Comparison of ENCODE assay signal across 22 mouse cellular contexts in the genomic region with DNA sequence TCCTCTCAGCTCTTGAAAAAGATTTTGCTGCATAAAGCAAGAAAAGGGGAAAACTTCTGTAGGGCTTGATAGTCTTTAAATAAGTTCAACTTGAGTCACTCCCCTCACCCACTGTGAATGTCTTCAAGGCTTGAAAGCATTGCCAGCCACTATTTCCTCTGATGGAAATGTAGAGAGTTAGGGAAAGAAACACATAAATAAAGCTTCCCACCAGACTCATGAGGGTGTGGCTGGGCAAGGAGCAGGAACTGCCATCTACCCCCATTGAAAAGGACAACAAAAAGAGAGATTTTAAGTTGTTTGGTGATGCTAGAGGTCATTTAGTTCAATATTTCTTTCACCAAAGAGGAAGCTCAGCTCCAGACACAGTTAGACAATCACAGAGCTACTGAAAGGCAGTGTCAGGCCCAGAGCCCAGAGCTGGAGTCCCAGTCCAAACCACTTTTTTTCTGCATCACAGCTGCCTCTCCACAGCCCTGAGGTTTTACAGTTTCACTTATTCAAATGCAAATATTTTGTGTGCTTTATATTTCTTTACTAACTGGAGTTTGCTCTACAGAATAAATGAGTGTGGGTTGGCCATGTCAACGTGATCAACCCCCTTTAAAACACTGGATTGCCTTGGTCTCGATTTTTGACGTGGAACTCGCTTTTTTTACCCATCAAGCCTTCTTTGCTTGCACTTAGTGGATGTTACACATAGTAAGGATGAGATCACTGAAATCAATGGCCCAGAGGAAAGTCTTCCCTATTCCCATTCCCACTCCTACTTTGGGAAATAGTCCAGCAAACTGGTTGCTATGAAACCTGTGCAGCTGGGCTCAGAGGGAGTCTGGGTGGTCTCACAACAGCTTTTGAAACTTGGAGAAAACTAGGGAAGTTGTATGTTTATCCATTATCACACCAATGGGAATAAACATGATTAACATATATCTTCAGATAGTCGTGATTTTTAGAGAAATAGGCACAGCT. TPM values are rescaled to one million over a fixed set of nuclear protein-coding genes. Genes with fewer than 3 reads are reported as not detected.
A peak's percentile ranks its signal among the peaks of the same experiment; 100 is the strongest.
DNase-seq lines count a peak whose midpoint lies in the region; ATAC-seq and TF ChIP-seq lines count a peak whose summit lies in the region.
"Had no signal": no experiment of that assay in that cellular context is flagged by ENCODE, and none has a peak within 500 bp of the region (broad histone marks: within the 10 kb centered on the region; RNA-seq: fewer than 3 reads in every experiment).

No protein-coding gene starts in this region.

- H3K79me2 ChIP-seq in CH12.LX (replicated peaks; ENCODE audit: control insufficient read depth, extremely low read depth, insufficient read depth, poor library complexity, severe bottlenecking) = no peaks in the 10 kb centered on the region

- TF ChIP-seq RAD21 in CH12.LX (IDR thresholded peaks at IDR 0.05; ENCODE audit: low read depth, low read length) = no peak

- H3K36me3 ChIP-seq in forebrain, embryonic 13.5 days (ENCODE audit: poor library complexity, severe bottlenecking) = no peaks in the 10 kb centered on the region
- no peaks in the 10 kb centered on the region for H3K36me3 ChIP-seq in forebrain, embryonic 10.5 days (replicated peaks)
- H3K36me3 ChIP-seq in hindbrain, postnatal 0 days (ENCODE audit: insufficient read depth, low read length) = no peaks in the 10 kb centered on the region
- H3K36me3 ChIP-seq in hindbrain, embryonic 11.5 days (ENCODE audit: control insufficient read depth, insufficient read depth, low read length) = no peaks in the 10 kb centered on the region
- H3K36me3 ChIP-seq in CH12.LX (replicated peaks in 1 of 2; ENCODE audit: control insufficient read depth in 1 of 2, insufficient read depth in 1 of 2, low read length in 1 of 2) = no peaks in the 10 kb centered on the region
- H3K36me3 ChIP-seq in forebrain, embryonic 16.5 days (ENCODE audit: control insufficient read depth, insufficient read depth) = no peaks in the 10 kb centered on the region
- H3K36me3 ChIP-seq: embryonic facial prominence, embryonic 15.5 days; heart, embryonic 12.5 days; limb, embryonic 15.5 days; midbrain, embryonic 15.5 days had no signal

- TF ChIP-seq CTCF in hindbrain, postnatal 0 days (IDR thresholded peaks at IDR 0.05; ENCODE audit: low read depth) = no peak
- TF ChIP-seq CTCF in CH12.LX (conservative IDR thresholded peaks at IDR 0.05 in 1 of 2, IDR thresholded peaks at IDR 0.05 in 1 of 2; ENCODE audit: low read depth in 2 of 2, low read length in 2 of 2) = no peak

- ATAC-seq in forebrain, embryonic 13.5 days = peak; percentile 91
- peak; percentile 69; the same call in 1 of the 2 replicates for ATAC-seq in hindbrain, postnatal 0 days
- no peak for ATAC-seq in hindbrain, embryonic 11.5 days (ENCODE audit: low FRiP score)
- peak; percentile 94 for ATAC-seq in forebrain, embryonic 16.5 days
- ATAC-seq: CD4-positive, CD25-positive, alpha-beta regulatory T cell, adult 4 months; inflammation-experienced regulatory T-cells, adult 6 months; midbrain, embryonic 15.5 days had no signal

- no peak overlapping the region for H3K9ac ChIP-seq in forebrain, embryonic 13.5 days
- no peak overlapping the region for H3K9ac ChIP-seq in hindbrain, postnatal 0 days (replicated peaks; ENCODE audit: low read length)
- H3K9ac ChIP-seq in hindbrain, embryonic 11.5 days (ENCODE audit: low read depth, low read length) = no peak overlapping the region
- no peak overlapping the region for H3K9ac ChIP-seq in CH12.LX (ENCODE audit: insufficient read depth, low read depth)
- no peak overlapping the region for H3K9ac ChIP-seq in forebrain, embryonic 16.5 days (replicated peaks; ENCODE audit: low read depth, low read length)
- H3K9ac ChIP-seq: embryonic facial prominence, embryonic 15.5 days; heart, embryonic 12.5 days; limb, embryonic 15.5 days; midbrain, embryonic 15.5 days had no signal

- no peak overlapping the region for H3K27ac ChIP-seq in forebrain, embryonic 13.5 days
- no peak overlapping the region for H3K27ac ChIP-seq in forebrain, embryonic 10.5 days
- peak overlapping the region; percentile 23; the same call in 1 of the 2 replicates for H3K27ac ChIP-seq in hindbrain, postnatal 0 days
- no peak overlapping the region for H3K27ac ChIP-seq in hindbrain, embryonic 11.5 days (ENCODE audit: low read depth, low read length)
- no peak overlapping the region for H3K27ac ChIP-seq in CH12.LX (ENCODE audit: insufficient read depth, low read depth)
- H3K27ac ChIP-seq in forebrain, embryonic 16.5 days (ENCODE audit: low read length) = no peak overlapping the region
- H3K27ac ChIP-seq: embryonic facial prominence, embryonic 15.5 days; limb, embryonic 15.5 days; midbrain, embryonic 15.5 days had no signal

- H3K4me3 ChIP-seq in forebrain, embryonic 13.5 days = no peak overlapping the region
- no peak overlapping the region for H3K4me3 ChIP-seq in forebrain, embryonic 10.5 days
- no peak overlapping the region for H3K4me3 ChIP-seq in hindbrain, postnatal 0 days (ENCODE audit: low read length)
- H3K4me3 ChIP-seq in hindbrain, embryonic 11.5 days (ENCODE audit: low read depth, low read length) = no peak overlapping the region
- H3K4me3 ChIP-seq in CH12.LX (replicated peaks in 1 of 3; ENCODE audit: low read depth in 2 of 3, low read length in 2 of 3, poor library complexity in 1 of 3) = no peak overlapping the region
- no peak overlapping the region for H3K4me3 ChIP-seq in forebrain, embryonic 16.5 days (replicated peaks; ENCODE audit: low read length)
- H3K4me3 ChIP-seq: embryonic facial prominence, embryonic 15.5 days; heart, embryonic 12.5 days; limb, embryonic 15.5 days; midbrain, embryonic 15.5 days had no signal

- TF ChIP-seq POLR2A in CH12.LX (IDR thresholded peaks at IDR 0.05; ENCODE audit: low read depth, low read length) = no peak

- H3K27me3 ChIP-seq in forebrain, embryonic 13.5 days = no peaks in the 10 kb centered on the region
- H3K27me3 ChIP-seq in forebrain, embryonic 10.5 days (ENCODE audit: poor library complexity, severe bottlenecking) = no peaks in the 10 kb centered on the region
- no peaks in the 10 kb centered on the region for H3K27me3 ChIP-seq in hindbrain, postnatal 0 days (ENCODE audit: insufficient read depth, low read length)
- no peaks in the 10 kb centered on the region for H3K27me3 ChIP-seq in hindbrain, embryonic 11.5 days (ENCODE audit: control insufficient read depth, insufficient read depth, low read length)
- no peaks in the 10 kb centered on the region for H3K27me3 ChIP-seq in CH12.LX (replicated peaks)
- no peaks in the 10 kb centered on the region for H3K27me3 ChIP-seq in forebrain, embryonic 16.5 days (replicated peaks; ENCODE audit: control insufficient read depth, insufficient read depth, low read length)
- H3K27me3 ChIP-seq: embryonic facial prominence, embryonic 15.5 days; heart, embryonic 12.5 days; limb, embryonic 15.5 days; midbrain, embryonic 15.5 days had no signal

- H3K4me2 ChIP-seq in forebrain, embryonic 13.5 days = no peak overlapping the region
- no peak overlapping the region for H3K4me2 ChIP-seq in hindbrain, postnatal 0 days (ENCODE audit: low read depth, low read length)
- no peak overlapping the region for H3K4me2 ChIP-seq in hindbrain, embryonic 11.5 days (replicated peaks; ENCODE audit: low read depth, low read length)
- H3K4me2 ChIP-seq in CH12.LX (ENCODE audit: insufficient read depth, low read depth, poor library complexity, severe bottlenecking) = no peak overlapping the region
- no peak overlapping the region for H3K4me2 ChIP-seq in forebrain, embryonic 16.5 days (ENCODE audit: low read length)
- H3K4me2 ChIP-seq: embryonic facial prominence, embryonic 15.5 days; heart, embryonic 12.5 days; limb, embryonic 15.5 days; midbrain, embryonic 15.5 days had no signal

- in situ Hi-C loops in CH12.LX (cut with MboI; ENCODE audit: low pct_ligation_motif_present, low pct_unique_long_range_greater_than_20kb, low sequenced_read_pairs) = no loop called here

- no peaks in the 10 kb centered on the region for H3K9me3 ChIP-seq in forebrain, embryonic 13.5 days (replicated peaks)
- no peaks in the 10 kb centered on the region for H3K9me3 ChIP-seq in forebrain, embryonic 10.5 days
- H3K9me3 ChIP-seq in hindbrain, postnatal 0 days (ENCODE audit: low read length) = no peaks in the 10 kb centered on the region
- H3K9me3 ChIP-seq in hindbrain, embryonic 11.5 days (ENCODE audit: control insufficient read depth, low read length) = no peaks in the 10 kb centered on the region
- H3K9me3 ChIP-seq in CH12.LX (replicated peaks; ENCODE audit: low read length) = no peaks in the 10 kb centered on the region
- H3K9me3 ChIP-seq in forebrain, embryonic 16.5 days (ENCODE audit: control insufficient read depth, low read length) = no peaks in the 10 kb centered on the region
- H3K9me3 ChIP-seq: embryonic facial prominence, embryonic 15.5 days; heart, embryonic 12.5 days; limb, embryonic 15.5 days; midbrain, embryonic 15.5 days had no signal

- peaks cover 5% of the 10 kb centered on the region; the same call in 1 of the 2 replicates for H3K4me1 ChIP-seq in forebrain, embryonic 13.5 days
- H3K4me1 ChIP-seq in forebrain, embryonic 10.5 days = no peaks in the 10 kb centered on the region
- no peaks in the 10 kb centered on the region for H3K4me1 ChIP-seq in hindbrain, postnatal 0 days (ENCODE audit: insufficient read depth, low read length)
- no peaks in the 10 kb centered on the region for H3K4me1 ChIP-seq in hindbrain, embryonic 11.5 days (replicated peaks; ENCODE audit: control insufficient read depth, insufficient read depth, low read length)
- peaks cover 6 to 63% of the 10 kb centered on the region in 2 experiments for H3K4me1 ChIP-seq in CH12.LX (ENCODE audit: control insufficient read depth in 1 of 2, insufficient read depth in 2 of 2)
- H3K4me1 ChIP-seq in forebrain, embryonic 16.5 days (replicated peaks; ENCODE audit: control insufficient read depth, insufficient read depth, low read length) = peaks cover 6% of the 10 kb centered on the region; the same call in 1 of the 2 replicates
- H3K4me1 ChIP-seq: embryonic facial prominence, embryonic 15.5 days; limb, embryonic 15.5 days; midbrain, embryonic 15.5 days had no signal

- dilution Hi-C loops in CH12.LX (cut with MboI; ENCODE audit: extremely low pct_ligation_motif_present, extremely low pct_unique_long_range_greater_than_20kb, low sequenced_read_pairs) = no loop called here

- peak; percentile 45; the same call in 1 of the 2 replicates for TF ChIP-seq EP300 in CH12.LX (IDR thresholded peaks at IDR 0.05; ENCODE audit: low read length)

- no peak for DNase-seq in forebrain, embryonic 10.5 days (ENCODE audit: extremely low spot score, low spot score)
- DNase-seq in hindbrain, postnatal 0 days (ENCODE audit: low spot score) = peak; percentile 52
- no peak for DNase-seq in hindbrain, embryonic 11.5 days (ENCODE audit: low spot score)
- DNase-seq in CH12.LX (ENCODE audit: extremely low read depth) = peak; percentile 65
- DNase-seq in testis, postnatal 14 days (ENCODE audit: low spot score) = no peak
- DNase-seq in heart, adult 8-10 months (ENCODE audit: low spot score) = no peak
- DNase-seq: adrenal gland, adult 2 months; cerebellum, adult 9-11 months; heart, postnatal 14 days; kidney, adult 9 months; kidney, postnatal 25 days; lung, postnatal 14 days; thymus, adult 18-20 months; thymus, postnatal 4 days had no signal

- WGBS in forebrain, embryonic 13.5 days = 48% methylated on average over 5 of the region's 5 CpGs
- 79% methylated on average over 5 of the region's 5 CpGs for WGBS in forebrain, embryonic 10.5 days
- 55% methylated on average over 5 of the region's 5 CpGs for WGBS in hindbrain, postnatal 0 days
- 76% methylated on average over 5 of the region's 5 CpGs for WGBS in hindbrain, embryonic 11.5 days
- 31% methylated on average over 5 of the region's 5 CpGs for WGBS in forebrain, embryonic 16.5 days

RNA-seq across cellular contexts. Expression of a gene that starts 26.6 kb away (rescaled TPM):
- 39.4 and 43.3 TPM in 2 replicates for polyA plus RNA-seq in forebrain, embryonic 13.5 days (2015; fragmentation: Nextera tagmentation; extraction: Ambion mirVana)
- polyA plus RNA-seq in forebrain, embryonic 10.5 days (2016; fragmentation: Nextera tagmentation; extraction: Ambion mirVana) = 39.1 and 46.1 TPM in 2 replicates
- total RNA-seq in hindbrain, postnatal 0 days (2014; rRNA removed) = 14.9 and 22.2 TPM in 2 replicates
- 31.1 and 34.6 TPM in 2 replicates for polyA plus RNA-seq in hindbrain, postnatal 0 days (2015; fragmentation: Nextera tagmentation; extraction: Ambion mirVana)
- polyA plus RNA-seq in hindbrain, embryonic 11.5 days (2014; fragmentation: Nextera tagmentation; extraction: Ambion mirVana) = 43.1 and 47.3 TPM in 2 replicates
- total RNA-seq in CH12.LX (2012; rRNA removed) (64.5 and 84.1 TPM in 2 replicates), CH12.LX (2014; rRNA removed) (133 and 139 TPM in 2 replicates)
- 21.7 and 45.6 TPM in 2 replicates for polyA plus RNA-seq in CH12.LX (2012; ENCODE audit: insufficient read length, low read depth)
- 25.9 and 29.3 TPM in 2 replicates for polyA plus RNA-seq in forebrain, embryonic 16.5 days (2015; fragmentation: Nextera tagmentation; extraction: Ambion mirVana)
- 1 to 10 TPM; 2.4 to 6.1 (median 3.8) TPM for total RNA-seq in heart, adult 8-10 months (2022)

Comparison
In these comparisons a context has a peak if more than half of its experiments do, and no peak if none do; other contexts are left out.
1. DNase-seq: peak in hindbrain, postnatal 0 days (single experiment) and CH12.LX (single experiment); none in forebrain, embryonic 10.5 days (single experiment), hindbrain, embryonic 11.5 days (single experiment), testis, postnatal 14 days (single experiment) and heart, adult 8-10 months (single experiment).